Mouse (Mus musculus) thymus, postnatal 25 days (tissue): Measurements from ENCODE around the gene Cxcl13.

Source experiments
- DNase-seq: peaks from one replicate; pipeline ENCODE4 v3.0.0; 2022

The Cxcl13 gene

DNA sequence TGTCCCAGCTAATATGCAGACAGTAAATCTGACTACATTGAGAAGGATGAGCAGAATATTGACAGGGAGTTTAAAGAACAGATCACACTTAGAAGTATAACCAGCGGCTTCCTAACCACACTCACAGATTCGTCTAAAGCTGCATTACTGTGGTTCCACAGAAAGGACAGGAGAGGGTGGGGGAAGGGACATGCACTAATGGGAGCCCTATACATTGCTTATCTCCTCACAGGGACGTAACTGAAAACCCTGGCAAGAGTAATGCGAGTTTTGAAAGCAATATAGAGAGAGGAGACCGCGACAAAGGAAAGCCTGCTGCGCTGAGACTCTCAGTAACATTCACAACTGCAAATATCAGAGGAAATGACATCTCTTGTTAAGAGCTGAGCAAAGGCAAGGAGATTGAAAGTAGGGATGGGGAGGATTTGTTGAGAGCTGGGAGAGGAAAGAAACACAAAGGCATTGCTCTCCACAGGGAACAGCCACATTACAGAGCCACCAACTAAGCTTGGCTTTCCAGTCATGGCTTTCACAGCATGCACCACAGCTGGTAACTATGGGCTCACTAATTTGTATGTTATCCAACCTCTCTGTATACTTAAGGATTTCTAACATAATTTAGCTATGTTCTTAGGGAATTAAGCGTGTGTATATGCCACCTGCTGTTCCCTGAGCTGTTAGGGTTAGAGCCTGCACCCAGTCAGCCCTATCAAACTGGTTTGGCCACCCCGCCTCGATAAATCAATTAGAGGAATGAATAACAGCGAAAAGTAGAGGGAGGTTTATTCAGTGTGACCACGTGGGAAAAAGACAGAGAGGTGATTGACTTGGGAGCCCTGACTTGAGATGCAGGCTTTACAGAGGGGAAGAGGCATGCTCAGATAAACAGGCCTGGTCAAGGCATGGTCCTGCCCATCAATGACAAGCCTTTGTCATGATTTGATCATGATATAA is 34.9 kb downstream of the Cxcl13 start:
- DNase-seq: no peak

DNA sequence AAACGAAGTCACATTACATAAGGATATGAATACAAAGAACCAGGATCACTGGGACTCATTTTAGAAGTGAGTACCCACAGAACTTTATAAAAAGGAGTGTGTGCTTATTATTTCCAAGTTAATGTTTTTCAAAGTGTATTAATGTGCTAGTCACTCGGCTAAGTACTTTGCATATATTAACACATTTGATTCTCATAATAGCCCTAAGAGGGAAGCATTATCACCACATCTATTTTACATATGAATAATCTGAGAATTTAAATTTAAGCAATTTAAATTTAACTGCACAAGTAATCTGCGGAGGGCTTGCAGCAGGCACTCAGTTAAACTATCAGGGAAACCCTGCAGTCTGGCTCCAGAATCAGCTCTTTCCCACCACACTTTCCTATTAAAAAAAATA is 40.5 kb downstream of the Cxcl13 start:
- no peak for DNase-seq

DNA sequence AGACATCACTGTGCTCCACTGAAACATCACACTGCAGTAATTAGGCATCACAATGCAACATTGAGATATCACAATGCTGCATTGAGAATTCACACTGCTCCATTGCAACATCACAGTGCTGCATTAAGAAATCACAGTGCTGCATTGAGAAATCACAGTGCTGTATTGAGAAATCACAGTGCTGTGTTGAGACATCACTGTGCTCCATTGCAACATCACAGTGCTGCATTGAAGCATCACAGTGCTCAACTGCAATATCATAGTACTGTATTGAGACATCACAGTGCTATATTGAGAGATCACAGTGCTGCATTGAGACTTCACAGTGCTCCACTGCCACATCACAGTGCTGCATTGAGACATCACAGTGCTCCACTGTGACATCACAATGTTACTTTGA is 46.6 kb downstream of the Cxcl13 start:
- DNase-seq: no peak

DNA sequence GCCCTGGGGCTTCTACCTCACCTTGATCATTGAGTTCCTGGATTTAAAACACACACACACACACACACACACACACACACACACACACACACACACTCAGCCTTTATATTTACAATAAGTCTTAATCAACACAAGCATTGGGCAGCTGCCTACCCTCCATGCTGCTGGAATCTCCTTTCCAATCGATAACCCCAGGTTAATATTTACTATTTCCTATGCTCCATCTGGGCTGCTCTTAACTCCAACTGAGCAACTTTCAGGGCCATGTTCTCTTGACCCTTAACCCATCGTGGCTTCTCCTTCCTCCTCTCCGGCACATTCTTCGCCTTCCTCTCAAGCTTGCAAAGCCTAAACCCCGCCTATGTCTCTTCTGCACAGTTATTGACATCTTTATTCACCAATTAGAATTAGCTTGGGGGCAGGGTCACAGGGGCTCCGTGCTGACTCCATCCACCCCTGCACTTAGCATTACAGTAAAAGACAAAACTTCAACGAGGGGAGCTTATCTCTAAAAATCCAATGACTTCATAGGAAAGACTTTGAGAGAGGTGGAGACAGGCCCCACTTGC is 51.6 kb downstream of the Cxcl13 start:
- no peak for DNase-seq

DNA sequence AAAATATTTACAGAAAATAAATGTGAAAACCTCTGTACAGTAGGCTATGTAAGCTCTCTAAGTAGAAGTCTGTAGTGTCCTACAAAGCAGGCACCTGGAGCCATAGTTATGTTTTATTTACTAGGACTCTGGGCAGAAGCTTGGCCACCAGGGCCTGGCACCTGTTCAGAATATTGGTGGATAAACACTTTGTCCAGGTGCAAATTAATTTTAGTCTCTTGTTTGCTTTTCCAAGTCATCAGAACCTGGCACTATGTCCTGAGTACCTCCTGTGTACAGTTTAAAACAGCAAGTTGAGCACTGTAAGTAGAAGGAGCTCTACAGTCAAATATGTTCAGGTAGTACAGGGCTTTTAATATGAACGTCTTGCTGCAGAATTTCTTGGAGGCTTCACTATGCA is 52.3 kb downstream of the Cxcl13 start:
- no peak for DNase-seq
